Mouse (Mus musculus) stomach, embryonic 16.5 days (tissue): ENCODE measurements around the gene Fuca1. TPM values are rescaled to one million over a fixed set of nuclear protein-coding genes. Genes with fewer than 3 reads are reported as not detected.

Experiments used
- ATAC-seq: fragments of 200-750 bp; cut with Nextera tagmentation; 2 replicates; pipeline ENCODE4 v1.8.0; 2017; ENCODE audit warnings: moderate number of reproducible peaks, moderate TSS enrichment; ENCODE audit not compliant: insufficient read depth, low FRiP score
- H3K27ac ChIP-seq: fragments of 300-500 bp; sonication (generic); 2 replicates; pipeline ENCODE4 v1.5.1; 2014; ENCODE audit warnings: low read length
- H3K27me3 ChIP-seq: fragments of 300-500 bp; sonication (generic); 2 replicates; pipeline ENCODE4 v1.6.1; 2014; ENCODE audit warnings: low read length, control low read depth, mixed read lengths; ENCODE audit not compliant: control insufficient read depth, insufficient read depth
- H3K36me3 ChIP-seq: fragments of 300-500 bp; sonication (generic); 2 replicates; pipeline ENCODE4 v1.6.1; 2014; ENCODE audit warnings: low read length; ENCODE audit not compliant: control insufficient read depth, insufficient read depth
- H3K4me1 ChIP-seq: fragments of 300-500 bp; sonication (generic); 2 replicates; pipeline ENCODE4 v1.6.1; 2014; ENCODE audit warnings: low read length, control low read depth, mixed read lengths; ENCODE audit not compliant: control insufficient read depth, insufficient read depth
- H3K4me2 ChIP-seq: fragments of 300-500 bp; sonication (generic); 2 replicates; pipeline ENCODE4 v1.6.1; 2014; ENCODE audit warnings: low read depth, low read length, mixed read lengths
- H3K4me3 ChIP-seq: fragments of 300-500 bp; sonication (generic); replicated peaks from 2 replicates; pipeline ENCODE4 v1.5.1; 2014; ENCODE audit warnings: mild to moderate bottlenecking, low read length
- H3K9ac ChIP-seq: fragments of 300-500 bp; sonication (generic); 2 replicates; pipeline ENCODE4 v1.6.1; 2014; ENCODE audit warnings: low read length
- H3K9me3 ChIP-seq: fragments of 300-500 bp; sonication (generic); replicated peaks from 2 replicates; pipeline ENCODE4 v1.6.1; 2016; ENCODE audit warnings: low read length, control low read depth; ENCODE audit not compliant: control insufficient read depth
- WGBS: fragments of 180-500 bp; shearing (Covaris S2); extraction: QIAGEN DNeasy Blood & Tissue Kit; methylation state at CpG from one replicate; pipeline ENCODE4 v1.1.7; 2014; 5-methylcytosine and 5-hydroxymethylcytosine counted together
- polyA plus RNA-seq: library from polyadenylated mRNA; unstranded; fragments of >200 nt; fragmentation: Nextera tagmentation; extraction: Ambion mirVana; gene quantifications from 2 replicates; pipeline ENCODE4 v1.2.1, GENCODE M21; 2015

Fuca1 gene
- polyA plus RNA-seq, 1 experiment from 2014 or later: 98.9 TPM

GRCm38 (mm10) chr4:135885676-135886075, 34.9 kb upstream of the Fuca1 start:
- Histone ChIP-seq H3K9ac (no peak overlapping the region), H3K9me3 (no peaks in the 10 kb centered on the region), H3K36me3 (no peaks in the 10 kb centered on the region), H3K4me3 (no peak overlapping the region), H3K4me1 (peaks cover 5% of the 10 kb centered on the region; the same call in 1 of the 2 replicates), H3K27me3 (no peaks in the 10 kb centered on the region), H3K27ac (no peak overlapping the region), H3K4me2 (no peak overlapping the region)
- WGBS: 86% methylated on average over 12 of the region's 12 CpGs
- no peak for ATAC-seq

DNA sequence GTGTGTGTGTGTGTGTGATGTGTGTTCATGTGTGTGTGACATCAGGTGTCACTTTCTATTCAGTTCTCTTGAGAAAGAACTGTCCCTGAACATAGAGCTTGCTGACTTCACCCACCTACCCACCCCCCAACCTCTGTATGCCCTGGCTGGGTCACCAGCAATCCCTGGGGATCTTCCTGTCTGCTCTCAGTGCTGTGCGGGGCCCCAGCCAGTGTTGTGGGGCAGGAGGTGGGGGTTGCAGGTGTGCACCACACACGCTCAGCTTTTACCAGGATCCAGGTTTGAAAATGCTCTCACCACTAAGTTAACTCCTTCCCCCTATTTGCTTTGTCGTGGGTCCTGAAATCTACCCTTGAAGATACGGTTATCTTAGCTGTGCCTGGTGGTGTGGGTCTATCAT, 34.4 kb upstream of the Fuca1 start:
- ATAC-seq: no peak
- no peak overlapping the region for H3K9ac ChIP-seq
- no peaks in the 10 kb centered on the region for H3K36me3 ChIP-seq
- H3K4me3 ChIP-seq: no peak overlapping the region
- H3K27me3 ChIP-seq: no peaks in the 10 kb centered on the region
- no peak overlapping the region for H3K27ac ChIP-seq
- no peak overlapping the region for H3K4me2 ChIP-seq
- H3K4me1 ChIP-seq: peaks cover 5% of the 10 kb centered on the region; the same call in 1 of the 2 replicates
- 82% methylated on average over 4 of the region's 4 CpGs for WGBS
- no peaks in the 10 kb centered on the region for H3K9me3 ChIP-seq

GRCm38 (mm10) chr4:135888448-135889057, 32.0 kb upstream of the Fuca1 start:
- no peaks in the 10 kb centered on the region for H3K27me3 ChIP-seq
- no peaks in the 10 kb centered on the region for H3K4me1 ChIP-seq
- H3K27ac ChIP-seq: no peak overlapping the region
- WGBS: 87% methylated on average over 24 of the region's 24 CpGs
- no peaks in the 10 kb centered on the region for H3K36me3 ChIP-seq
- H3K4me2 ChIP-seq: no peak overlapping the region
- H3K9me3 ChIP-seq: no peaks in the 10 kb centered on the region
- H3K9ac ChIP-seq: no peak overlapping the region
- H3K4me3 ChIP-seq: no peak overlapping the region
- ATAC-seq: no peak; the same call in 1 of the 2 replicates

DNA sequence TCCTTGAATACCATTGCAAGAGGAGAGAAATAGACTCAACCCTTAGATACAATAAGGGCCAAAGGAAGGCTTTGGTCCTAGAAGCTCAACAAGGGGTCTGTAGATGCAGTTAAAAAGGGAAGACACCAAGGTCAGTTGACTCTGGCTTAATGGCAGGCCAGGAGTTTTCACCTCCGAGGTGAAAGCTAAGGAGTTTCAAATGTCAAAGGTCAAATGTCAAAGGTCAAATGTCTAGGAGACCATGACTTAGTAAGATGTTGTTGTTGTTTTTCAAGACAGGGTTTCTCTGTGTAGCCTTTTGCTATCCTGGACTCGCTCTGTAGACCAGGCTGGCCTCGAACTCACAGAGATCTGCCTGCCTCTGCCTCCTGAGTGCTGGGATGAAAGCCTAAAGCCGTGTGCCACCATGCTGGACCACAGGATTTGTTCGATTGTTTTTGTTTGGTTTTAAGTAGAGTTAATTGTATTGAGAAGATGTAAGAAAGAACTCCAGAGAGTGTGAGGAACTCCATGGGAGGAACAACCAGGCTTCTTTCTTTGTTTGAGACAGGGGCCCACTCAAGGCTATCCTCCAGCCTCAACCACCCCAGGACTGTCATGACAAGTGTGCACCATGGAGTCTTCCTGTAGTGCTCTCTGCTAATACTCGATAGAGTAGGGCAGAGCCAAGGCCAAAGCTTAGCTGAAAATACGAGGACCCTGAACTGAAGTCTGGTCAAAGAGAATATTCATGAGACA, 31.2 kb upstream of the Fuca1 start:
- no peaks in the 10 kb centered on the region for H3K27me3 ChIP-seq
- no peak for ATAC-seq
- H3K4me3 ChIP-seq: no peak overlapping the region
- H3K9me3 ChIP-seq: no peaks in the 10 kb centered on the region
- no peak overlapping the region for H3K9ac ChIP-seq
- no peaks in the 10 kb centered on the region for H3K4me1 ChIP-seq
- WGBS: 76% methylated on average over 7 of the region's 7 CpGs
- no peaks in the 10 kb centered on the region for H3K36me3 ChIP-seq
- H3K27ac ChIP-seq: no peak overlapping the region
- no peak overlapping the region for H3K4me2 ChIP-seq

GRCm38 (mm10) chr4:135889884-135890283, 30.7 kb upstream of the Fuca1 start:
- Histone ChIP-seq H3K36me3 (no peaks in the 10 kb centered on the region), H3K9me3 (no peaks in the 10 kb centered on the region), H3K27me3 (no peaks in the 10 kb centered on the region), H3K4me3 (no peak overlapping the region), H3K27ac (no peak overlapping the region), H3K4me2 (no peak overlapping the region), H3K9ac (no peak overlapping the region), H3K4me1 (no peaks in the 10 kb centered on the region)
- WGBS: 6% methylated on average over 4 of the region's 4 CpGs
- peak; percentile 85 for ATAC-seq

- H3K27ac ChIP-seq: no peak overlapping the region
- no peaks in the 10 kb centered on the region for H3K9me3 ChIP-seq
- 78% methylated on average over 2 of the region's 2 CpGs for WGBS
- no peak overlapping the region for H3K4me3 ChIP-seq
- no peak for ATAC-seq
- no peaks in the 10 kb centered on the region for H3K4me1 ChIP-seq
- H3K27me3 ChIP-seq: no peaks in the 10 kb centered on the region
- H3K4me2 ChIP-seq: no peak overlapping the region
- H3K36me3 ChIP-seq: no peaks in the 10 kb centered on the region
- H3K9ac ChIP-seq: no peak overlapping the region
Measured at GRCm38 (mm10) chr4:135891539-135891938, 29.0 kb upstream of the Fuca1 start.

DNA sequence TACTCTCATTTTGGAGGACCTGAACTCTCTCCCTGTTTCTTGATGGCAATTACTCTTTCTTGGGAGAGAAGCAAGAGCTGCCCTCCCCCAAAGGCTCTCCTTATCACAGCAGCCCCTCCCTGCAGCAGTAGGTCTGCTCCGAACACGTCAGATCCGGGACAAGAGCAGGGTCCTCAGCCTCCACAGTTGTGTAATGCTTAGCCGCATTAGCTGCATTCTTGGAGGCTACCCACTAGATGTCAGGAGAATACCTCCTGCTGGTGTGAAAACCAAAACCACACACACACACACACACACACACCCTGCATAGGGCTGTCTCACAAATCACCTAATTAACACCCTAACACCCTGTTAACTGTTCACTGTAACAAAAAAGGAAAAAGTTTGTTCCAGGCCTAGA, 27.7 kb upstream of the Fuca1 start:
- Histone ChIP-seq H3K4me3 (no peak overlapping the region), H3K4me2 (no peak overlapping the region), H3K4me1 (no peaks in the 10 kb centered on the region), H3K9ac (no peak overlapping the region), H3K27ac (no peak overlapping the region), H3K9me3 (no peaks in the 10 kb centered on the region), H3K36me3 (no peaks in the 10 kb centered on the region), H3K27me3 (no peaks in the 10 kb centered on the region)
- ATAC-seq: no peak
- WGBS: 42% methylated on average over 4 of the region's 4 CpGs

- Histone ChIP-seq H3K4me2 (no peak within 1 kb of the TSS), H3K27ac (no peak within 1 kb of the TSS), H3K4me1 (no peaks in the 10 kb centered on the region), H3K9me3 (no peaks in the 10 kb centered on the region), H3K27me3 (no peaks in the 10 kb centered on the region), H3K36me3 (no peaks in the 10 kb centered on the region), H3K4me3 (no peak within 1 kb of the TSS), H3K9ac (no peak within 1 kb of the TSS)
- no peak for ATAC-seq
- 50% methylated on average over 8 of the region's 8 CpGs for WGBS
Measured at GRCm38 (mm10) chr4:135895071-135895571, 25.4 kb upstream of the Fuca1 start, which contains the start of gene Cnr2. Cnr2 (plus strand) TSS chr4:135895394.

- 68% methylated on average over 6 of the region's 6 CpGs for WGBS
- H3K27me3 ChIP-seq: no peaks in the 10 kb centered on the region
- H3K36me3 ChIP-seq: no peaks in the 10 kb centered on the region
- H3K9me3 ChIP-seq: no peaks in the 10 kb centered on the region
- no peak overlapping the region for H3K27ac ChIP-seq
- no peak overlapping the region for H3K4me2 ChIP-seq
- H3K4me3 ChIP-seq: no peak overlapping the region
- H3K4me1 ChIP-seq: no peaks in the 10 kb centered on the region
- ATAC-seq: no peak
- no peak overlapping the region for H3K9ac ChIP-seq
Measured at GRCm38 (mm10) chr4:135896157-135896556, 24.4 kb upstream of the Fuca1 start.
